Mouse (Mus musculus) stomach, embryonic 16.5 days (tissue): ENCODE data around the gene Slc12a7. TPM values are rescaled to one million over a fixed set of nuclear protein-coding genes. Genes with fewer than 3 reads are reported as not detected.

Source experiments
- ATAC-seq: fragments of 200-750 bp; cut with Nextera tagmentation; 2 replicates; pipeline ENCODE4 v1.8.0; 2017; ENCODE audit warnings: moderate number of reproducible peaks, moderate TSS enrichment; ENCODE audit not compliant: insufficient read depth, low FRiP score
- H3K27ac ChIP-seq: fragments of 300-500 bp; sonication (generic); 2 replicates; pipeline ENCODE4 v1.5.1; 2014; ENCODE audit warnings: low read length
- H3K27me3 ChIP-seq: fragments of 300-500 bp; sonication (generic); 2 replicates; pipeline ENCODE4 v1.6.1; 2014; ENCODE audit warnings: low read length, control low read depth, mixed read lengths; ENCODE audit not compliant: control insufficient read depth, insufficient read depth
- H3K36me3 ChIP-seq: fragments of 300-500 bp; sonication (generic); 2 replicates; pipeline ENCODE4 v1.6.1; 2014; ENCODE audit warnings: low read length; ENCODE audit not compliant: control insufficient read depth, insufficient read depth
- H3K4me1 ChIP-seq: fragments of 300-500 bp; sonication (generic); 2 replicates; pipeline ENCODE4 v1.6.1; 2014; ENCODE audit warnings: low read length, control low read depth, mixed read lengths; ENCODE audit not compliant: control insufficient read depth, insufficient read depth
- H3K4me2 ChIP-seq: fragments of 300-500 bp; sonication (generic); 2 replicates; pipeline ENCODE4 v1.6.1; 2014; ENCODE audit warnings: low read depth, low read length, mixed read lengths
- H3K4me3 ChIP-seq: fragments of 300-500 bp; sonication (generic); replicated peaks from 2 replicates; pipeline ENCODE4 v1.5.1; 2014; ENCODE audit warnings: mild to moderate bottlenecking, low read length
- H3K9ac ChIP-seq: fragments of 300-500 bp; sonication (generic); 2 replicates; pipeline ENCODE4 v1.6.1; 2014; ENCODE audit warnings: low read length
- H3K9me3 ChIP-seq: fragments of 300-500 bp; sonication (generic); replicated peaks from 2 replicates; pipeline ENCODE4 v1.6.1; 2016; ENCODE audit warnings: low read length, control low read depth; ENCODE audit not compliant: control insufficient read depth
- WGBS: fragments of 180-500 bp; shearing (Covaris S2); extraction: QIAGEN DNeasy Blood & Tissue Kit; methylation state at CpG from one replicate; pipeline ENCODE4 v1.1.7; 2014; 5-methylcytosine and 5-hydroxymethylcytosine counted together
- polyA plus RNA-seq: library from polyadenylated mRNA; unstranded; fragments of >200 nt; fragmentation: Nextera tagmentation; extraction: Ambion mirVana; gene quantifications from 2 replicates; pipeline ENCODE4 v1.2.1, GENCODE M21; 2015

Slc12a7 gene
- polyA plus RNA-seq, 1 experiment from 2014 or later = 22.8 TPM

GRCm38 (mm10) chr13:73772655-73773054 lies 39.8 kb downstream of the Slc12a7 start:
- 37% methylated on average over 2 of the region's 2 CpGs for WGBS
- H3K4me1 ChIP-seq = peaks cover 33% of the 10 kb centered on the region

GRCm38 (mm10) chr13:73773519-73774205 lies 40.8 kb downstream of the Slc12a7 start:
- H3K9me3 ChIP-seq = no peaks in the 10 kb centered on the region
- H3K9ac ChIP-seq = 0 out of 2 replicates have a peak overlapping the region, but pooled peaks have one; percentile 40
- WGBS = 62% methylated on average over 4 of the region's 4 CpGs
- H3K4me2 ChIP-seq = no peak overlapping the region
- H3K27me3 ChIP-seq = no peaks in the 10 kb centered on the region
- peak overlapping the region; percentile 68; the same call in 1 of the 2 replicates for H3K27ac ChIP-seq
- no peak overlapping the region for H3K4me3 ChIP-seq
- peaks cover 31% of the 10 kb centered on the region for H3K4me1 ChIP-seq
- H3K36me3 ChIP-seq = no peaks in the 10 kb centered on the region
- peak; percentile 22 for ATAC-seq

More at GRCm38 (mm10) chr13:73772655-73773054, 39.8 kb downstream of the Slc12a7 start:
- no peaks in the 10 kb centered on the region for H3K9me3 ChIP-seq
- peak overlapping the region; percentile 40; the same call in 1 of the 2 replicates for H3K9ac ChIP-seq
- no peak overlapping the region for H3K4me2 ChIP-seq
- H3K36me3 ChIP-seq = no peaks in the 10 kb centered on the region
- no peaks in the 10 kb centered on the region for H3K27me3 ChIP-seq
- ATAC-seq = no peak
- H3K27ac ChIP-seq = peak overlapping the region; percentile 68; the same call in 1 of the 2 replicates
- H3K4me3 ChIP-seq = no peak overlapping the region

- Histone ChIP-seq H3K9ac (no peak overlapping the region), H3K4me2 (no peak overlapping the region), H3K9me3 (no peaks in the 10 kb centered on the region), H3K36me3 (no peaks in the 10 kb centered on the region), H3K4me3 (no peak overlapping the region), H3K27ac (no peak overlapping the region), H3K4me1 (peaks cover 21% of the 10 kb centered on the region), H3K27me3 (no peaks in the 10 kb centered on the region)
- WGBS = 61% methylated on average over 4 of the region's 4 CpGs
- ATAC-seq = no peak
Measured at GRCm38 (mm10) chr13:73775786-73776185, 42.9 kb downstream of the Slc12a7 start.

- no peak overlapping the region for H3K9ac ChIP-seq
- no peak for ATAC-seq
- no peaks in the 10 kb centered on the region for H3K36me3 ChIP-seq
- peaks cover 17% of the 10 kb centered on the region for H3K4me1 ChIP-seq
- H3K4me3 ChIP-seq = no peak overlapping the region
- no peak overlapping the region for H3K27ac ChIP-seq
- no peaks in the 10 kb centered on the region for H3K9me3 ChIP-seq
- no peaks in the 10 kb centered on the region for H3K27me3 ChIP-seq
- no peak overlapping the region for H3K4me2 ChIP-seq
- 81% methylated on average over 3 of the region's 3 CpGs for WGBS
Measured at GRCm38 (mm10) chr13:73777578-73777977, 44.7 kb downstream of the Slc12a7 start.

GRCm38 (mm10) chr13:73782486-73782885 lies 49.6 kb downstream of the Slc12a7 start:
- H3K9ac ChIP-seq = no peak overlapping the region
- H3K36me3 ChIP-seq = no peaks in the 10 kb centered on the region
- no peak overlapping the region for H3K27ac ChIP-seq
- no peak for ATAC-seq
- H3K4me3 ChIP-seq = no peak overlapping the region
- 71% methylated on average over 5 of the region's 5 CpGs for WGBS
- no peaks in the 10 kb centered on the region for H3K4me1 ChIP-seq
- H3K27me3 ChIP-seq = no peaks in the 10 kb centered on the region
- H3K4me2 ChIP-seq = no peak overlapping the region
- H3K9me3 ChIP-seq = no peaks in the 10 kb centered on the region

- H3K27ac ChIP-seq = no peak overlapping the region
- no peaks in the 10 kb centered on the region for H3K27me3 ChIP-seq
- WGBS = 90% methylated on average over 4 of the region's 4 CpGs
- ATAC-seq = no peak
- peaks cover 14% of the 10 kb centered on the region for H3K36me3 ChIP-seq
- no peaks in the 10 kb centered on the region for H3K4me1 ChIP-seq
- no peak overlapping the region for H3K4me2 ChIP-seq
- H3K9ac ChIP-seq = no peak overlapping the region
- H3K9me3 ChIP-seq = no peaks in the 10 kb centered on the region
- H3K4me3 ChIP-seq = no peak overlapping the region
Measured at GRCm38 (mm10) chr13:73792176-73792575, 59.3 kb downstream of the Slc12a7 start.

GRCm38 (mm10) chr13:73793171-73793570 lies 60.3 kb downstream of the Slc12a7 start:
- H3K4me3 ChIP-seq = no peak overlapping the region
- no peaks in the 10 kb centered on the region for H3K4me1 ChIP-seq
- WGBS = 88% methylated on average over 5 of the region's 5 CpGs
- H3K9me3 ChIP-seq = no peaks in the 10 kb centered on the region
- no peak overlapping the region for H3K4me2 ChIP-seq
- no peak for ATAC-seq
- peaks cover 14% of the 10 kb centered on the region for H3K36me3 ChIP-seq
- H3K27ac ChIP-seq = no peak overlapping the region
- no peak overlapping the region for H3K9ac ChIP-seq
- H3K27me3 ChIP-seq = no peaks in the 10 kb centered on the region

GRCm38 (mm10) chr13:73799110-73799509 lies 66.2 kb downstream of the Slc12a7 start:
- peaks cover 13% of the 10 kb centered on the region for H3K36me3 ChIP-seq

GRCm38 (mm10) chr13:73803450-73804178 lies 70.7 kb downstream of the Slc12a7 start:
- Histone ChIP-seq H3K9me3 (no peaks in the 10 kb centered on the region), H3K27ac (peak overlapping the region; percentile 10; the same call in 1 of the 2 replicates), H3K4me1 (no peaks in the 10 kb centered on the region), H3K9ac (no peak overlapping the region), H3K27me3 (no peaks in the 10 kb centered on the region), H3K4me3 (no peak overlapping the region), H3K4me2 (no peak overlapping the region), H3K36me3 (peaks cover 3% of the 10 kb centered on the region; the same call in 1 of the 2 replicates)
- 78% methylated on average over 8 of the region's 8 CpGs for WGBS
- ATAC-seq = peak; percentile 66; the same call in 1 of the 2 replicates

More at GRCm38 (mm10) chr13:73799110-73799509, 66.2 kb downstream of the Slc12a7 start:
- Histone ChIP-seq H3K27me3 (no peaks in the 10 kb centered on the region), H3K4me2 (no peak overlapping the region), H3K4me1 (no peaks in the 10 kb centered on the region), H3K9ac (no peak overlapping the region), H3K9me3 (no peaks in the 10 kb centered on the region), H3K4me3 (no peak overlapping the region), H3K27ac (no peak overlapping the region)
- no peak for ATAC-seq
- WGBS = 89% methylated on average over 5 of the region's 5 CpGs
